Mouse (Mus musculus) intestine, embryonic 14.5 days (tissue): ENCODE data around the gene Dap. TPM values are rescaled to one million over a fixed set of nuclear protein-coding genes. Genes with fewer than 3 reads are reported as not detected.

Experiments
- ATAC-seq: fragments of 200-750 bp; cut with Nextera tagmentation; replicated peaks from 2 replicates; pipeline ENCODE4 v1.8.0; 2017; ENCODE audit warnings: low read depth, moderate number of reproducible peaks, moderate TSS enrichment, moderate library complexity; ENCODE audit not compliant: low FRiP score, low TSS enrichment
- DNase-seq: peaks from one replicate; pipeline ENCODE4 v3.0.0-alpha.2; 2018; ENCODE audit warnings: low spot score
- H3K27ac ChIP-seq: fragments of 300-500 bp; sonication (generic); 2 replicates; pipeline ENCODE4 v1.5.1; 2014; ENCODE audit warnings: low read depth, mild to moderate bottlenecking, control low read depth
- H3K27me3 ChIP-seq: fragments of 300-500 bp; sonication (generic); replicated peaks from 2 replicates; pipeline ENCODE4 v1.6.1; 2014; ENCODE audit warnings: low read length, control low read depth; ENCODE audit not compliant: control insufficient read depth, insufficient read depth
- H3K36me3 ChIP-seq: fragments of 300-500 bp; sonication (generic); 2 replicates; pipeline ENCODE4 v1.6.1; 2014; ENCODE audit warnings: low read length, control low read depth; ENCODE audit not compliant: control insufficient read depth, insufficient read depth
- H3K4me1 ChIP-seq: fragments of 300-500 bp; sonication (generic); replicated peaks from 2 replicates; pipeline ENCODE4 v1.6.1; 2014; ENCODE audit warnings: low read length, control low read depth, mixed read lengths; ENCODE audit not compliant: control insufficient read depth, insufficient read depth
- H3K4me2 ChIP-seq: fragments of 300-500 bp; sonication (generic); 2 replicates; pipeline ENCODE4 v1.6.1; 2014; ENCODE audit warnings: low read length
- H3K4me3 ChIP-seq: fragments of 300-500 bp; sonication (generic); 2 replicates; pipeline ENCODE4 v1.5.1; 2014; ENCODE audit warnings: low read depth, low read length, control low read depth, mixed read lengths
- H3K9ac ChIP-seq: fragments of 300-500 bp; sonication (generic); 2 replicates; pipeline ENCODE4 v1.6.1; 2014; ENCODE audit warnings: mild to moderate bottlenecking, low read length
- H3K9me3 ChIP-seq: fragments of 300-500 bp; sonication (generic); 2 replicates; pipeline ENCODE4 v1.6.1; 2016; ENCODE audit warnings: low read length, control low read depth; ENCODE audit not compliant: control insufficient read depth
- WGBS: fragments of 180-500 bp; shearing (Covaris S2); extraction: QIAGEN DNeasy Blood & Tissue Kit; methylation state at CpG from one replicate; pipeline ENCODE4 v1.1.7; 2014; 5-methylcytosine and 5-hydroxymethylcytosine counted together
- polyA plus RNA-seq: library from polyadenylated mRNA; unstranded; fragments of >200 nt; fragmentation: Nextera tagmentation; extraction: Ambion mirVana; gene quantifications from 2 replicates; pipeline ENCODE4 v1.2.1, GENCODE M21; 2014

Gene Dap
- polyA plus RNA-seq, 1 experiment from 2014 or later, result 96.5 TPM

- Histone ChIP-seq H3K4me3 (no peak overlapping the region), H3K4me2 (no peak overlapping the region), H3K27me3 (no peaks in the 10 kb centered on the region), H3K4me1 (no peaks in the 10 kb centered on the region), H3K9ac (no peak overlapping the region), H3K36me3 (no peaks in the 10 kb centered on the region), H3K27ac (no peak overlapping the region), H3K9me3 (no peaks in the 10 kb centered on the region)
- DNase-seq (no peak), ATAC-seq (no peak)
- WGBS, result 76% methylated on average over 4 of the region's 4 CpGs
Observed at GRCm38 (mm10) chr15:31323684-31324083, 99.6 kb downstream of the Dap start.

Other genes with a start within 250 kb of the Dap start
- gene Ankrd33b, start 143.4 kb downstream of the Dap start, polyA plus RNA-seq, result 0.41 and 0.47 TPM in 2 replicates
- gene Ropn1l, start 229.4 kb downstream of the Dap start, polyA plus RNA-seq, result 1.5 and 1.8 TPM in 2 replicates